Mouse (Mus musculus): ENCODE data around the gene Unc13b. TPM values are rescaled to one million over a fixed set of nuclear protein-coding genes. Genes with fewer than 3 reads are reported as not detected.
A peak's percentile ranks its signal among the peaks of the same experiment; 100 is the strongest.

Gene Unc13b
- polyA plus RNA-seq, 1 experiment from 2014 or later, result 0.57 TPM

- Histone ChIP-seq H3K27ac (ENCODE audit: low read length) (no peak overlapping the region), H3K4me2 (ENCODE audit: low read depth, low read length) (no peak overlapping the region), H3K9me3 (replicated peaks; ENCODE audit: control insufficient read depth, low read length) (no peaks in the 10 kb centered on the region), H3K27me3 (ENCODE audit: control insufficient read depth, insufficient read depth, low read depth, low read length) (no peaks in the 10 kb centered on the region), H3K4me1 (ENCODE audit: control insufficient read depth, low read depth, low read length) (no peaks in the 10 kb centered on the region), H3K9ac (ENCODE audit: low read depth, low read length) (no peak overlapping the region), H3K4me3 (ENCODE audit: low read depth, low read length) (no peak overlapping the region), H3K36me3 (ENCODE audit: control insufficient read depth, insufficient read depth) (no peaks in the 10 kb centered on the region)
- 29% methylated on average over 2 of the region's 2 CpGs for WGBS (ENCODE audit: insufficient replicate concordance)
- ATAC-seq (ENCODE audit: low read depth), result no peak
Measured at GRCm38 (mm10) chr4:43266146-43266545, 207.4 kb downstream of the Unc13b start.

GRCm38 (mm10) chr4:43266623-43267322 is 208.0 kb downstream of the Unc13b start, which contains the start of gene Atp8b5:
TSS of gene Atp8b5 (plus strand) at chr4:43267159.
- no peaks in the 10 kb centered on the region for H3K4me1 ChIP-seq (ENCODE audit: control insufficient read depth, low read depth, low read length)
- no peaks in the 10 kb centered on the region for H3K36me3 ChIP-seq (ENCODE audit: control insufficient read depth, insufficient read depth)
- no peaks in the 10 kb centered on the region for H3K9me3 ChIP-seq (replicated peaks; ENCODE audit: control insufficient read depth, low read length)
- H3K9ac ChIP-seq (ENCODE audit: low read depth, low read length), result no peak within 1 kb of the TSS
- 2% methylated on average over 19 of the region's 19 CpGs for WGBS (ENCODE audit: insufficient replicate concordance)
- H3K4me2 ChIP-seq (ENCODE audit: low read depth, low read length), result peak within 1 kb of the TSS; percentile 50
- no peak within 1 kb of the TSS for H3K27ac ChIP-seq (ENCODE audit: low read length)
- H3K27me3 ChIP-seq (ENCODE audit: control insufficient read depth, insufficient read depth, low read depth, low read length), result no peaks in the 10 kb centered on the region
- peak within 1 kb of the TSS; percentile 12; the same call in 1 of the 2 replicates for H3K4me3 ChIP-seq (ENCODE audit: low read depth, low read length)
- no peak; the same call in 1 of the 2 replicates for ATAC-seq (ENCODE audit: low read depth)

- ATAC-seq (ENCODE audit: low read depth), result no peak
- H3K9me3 ChIP-seq (replicated peaks; ENCODE audit: control insufficient read depth, low read length), result no peaks in the 10 kb centered on the region
- H3K4me2 ChIP-seq (ENCODE audit: low read depth, low read length), result peak overlapping the region; percentile 50
- H3K27ac ChIP-seq (ENCODE audit: low read length), result no peak overlapping the region
- no peaks in the 10 kb centered on the region for H3K4me1 ChIP-seq (ENCODE audit: control insufficient read depth, low read depth, low read length)
- 33% methylated on average over 2 of the region's 2 CpGs for WGBS (ENCODE audit: insufficient replicate concordance)
- H3K9ac ChIP-seq (ENCODE audit: low read depth, low read length), result no peak overlapping the region
- no peaks in the 10 kb centered on the region for H3K27me3 ChIP-seq (ENCODE audit: control insufficient read depth, insufficient read depth, low read depth, low read length)
- no peak overlapping the region; the same call in 1 of the 2 replicates for H3K4me3 ChIP-seq (ENCODE audit: low read depth, low read length)
- H3K36me3 ChIP-seq (ENCODE audit: control insufficient read depth, insufficient read depth), result no peaks in the 10 kb centered on the region
Measured at GRCm38 (mm10) chr4:43267323-43267658, 208.5 kb downstream of the Unc13b start.

- no peaks in the 10 kb centered on the region for H3K4me1 ChIP-seq (ENCODE audit: control insufficient read depth, low read depth, low read length)
- ATAC-seq (ENCODE audit: low read depth), result no peak
- no peaks in the 10 kb centered on the region for H3K9me3 ChIP-seq (replicated peaks; ENCODE audit: control insufficient read depth, low read length)
- H3K36me3 ChIP-seq (ENCODE audit: control insufficient read depth, insufficient read depth), result no peaks in the 10 kb centered on the region
- H3K27ac ChIP-seq (ENCODE audit: low read length), result no peak overlapping the region
- 76% methylated on average over 5 of the region's 5 CpGs for WGBS (ENCODE audit: insufficient replicate concordance)
- no peak overlapping the region for H3K4me3 ChIP-seq (ENCODE audit: low read depth, low read length)
- H3K4me2 ChIP-seq (ENCODE audit: low read depth, low read length), result no peak overlapping the region
- no peak overlapping the region for H3K9ac ChIP-seq (ENCODE audit: low read depth, low read length)
- H3K27me3 ChIP-seq (ENCODE audit: control insufficient read depth, insufficient read depth, low read depth, low read length), result no peaks in the 10 kb centered on the region
Measured at GRCm38 (mm10) chr4:43285476-43285875, 226.7 kb downstream of the Unc13b start.

- Histone ChIP-seq H3K27ac (ENCODE audit: low read length) (no peak overlapping the region), H3K4me1 (ENCODE audit: control insufficient read depth, low read depth, low read length) (no peaks in the 10 kb centered on the region), H3K27me3 (ENCODE audit: control insufficient read depth, insufficient read depth, low read depth, low read length) (no peaks in the 10 kb centered on the region), H3K9ac (ENCODE audit: low read depth, low read length) (no peak overlapping the region), H3K36me3 (ENCODE audit: control insufficient read depth, insufficient read depth) (no peaks in the 10 kb centered on the region), H3K9me3 (replicated peaks; ENCODE audit: control insufficient read depth, low read length) (no peaks in the 10 kb centered on the region), H3K4me3 (ENCODE audit: low read depth, low read length) (no peak overlapping the region), H3K4me2 (ENCODE audit: low read depth, low read length) (no peak overlapping the region)
- WGBS (ENCODE audit: insufficient replicate concordance), result 20% methylated on average over 3 of the region's 3 CpGs
- ATAC-seq (ENCODE audit: low read depth), result no peak
Measured at GRCm38 (mm10) chr4:43287305-43287704, 228.6 kb downstream of the Unc13b start.

GRCm38 (mm10) chr4:43294001-43294400 is 235.2 kb downstream of the Unc13b start:
- H3K4me2 ChIP-seq (ENCODE audit: low read depth, low read length), result no peak overlapping the region
- H3K9ac ChIP-seq (ENCODE audit: low read depth, low read length), result no peak overlapping the region
- no peak overlapping the region for H3K27ac ChIP-seq (ENCODE audit: low read length)
- H3K4me3 ChIP-seq (ENCODE audit: low read depth, low read length), result no peak overlapping the region
- no peaks in the 10 kb centered on the region for H3K27me3 ChIP-seq (ENCODE audit: control insufficient read depth, insufficient read depth, low read depth, low read length)
- no peaks in the 10 kb centered on the region for H3K36me3 ChIP-seq (ENCODE audit: control insufficient read depth, insufficient read depth)
- no peak for ATAC-seq (ENCODE audit: low read depth)
- 33% methylated on average over 6 of the region's 6 CpGs for WGBS (ENCODE audit: insufficient replicate concordance)
- no peaks in the 10 kb centered on the region for H3K4me1 ChIP-seq (ENCODE audit: control insufficient read depth, low read depth, low read length)
- H3K9me3 ChIP-seq (replicated peaks; ENCODE audit: control insufficient read depth, low read length), result no peaks in the 10 kb centered on the region

GRCm38 (mm10) chr4:43309696-43310338 is 251.1 kb downstream of the Unc13b start:
- no peak overlapping the region for H3K27ac ChIP-seq (ENCODE audit: low read length)

More at GRCm38 (mm10) chr4:43309696-43310338, 251.1 kb downstream of the Unc13b start:
- no peak for ATAC-seq (ENCODE audit: low read depth)
- Histone ChIP-seq H3K27me3 (ENCODE audit: control insufficient read depth, insufficient read depth, low read depth, low read length) (no peaks in the 10 kb centered on the region), H3K4me1 (ENCODE audit: control insufficient read depth, low read depth, low read length) (no peaks in the 10 kb centered on the region), H3K9ac (ENCODE audit: low read depth, low read length) (no peak overlapping the region), H3K9me3 (replicated peaks; ENCODE audit: control insufficient read depth, low read length) (no peaks in the 10 kb centered on the region), H3K4me3 (ENCODE audit: low read depth, low read length) (no peak overlapping the region), H3K4me2 (ENCODE audit: low read depth, low read length) (no peak overlapping the region), H3K36me3 (ENCODE audit: control insufficient read depth, insufficient read depth) (no peaks in the 10 kb centered on the region)
- WGBS (ENCODE audit: insufficient replicate concordance), result 65% methylated on average over 11 of the region's 11 CpGs

Other genes with a start within 250 kb of the Unc13b start
- gene Fam205a1, start 205.1 kb upstream of the Unc13b start, polyA plus RNA-seq (2015; fragmentation: Nextera tagmentation; extraction: Ambion mirVana), result 0.11 and 0.12 TPM in 2 replicates
- gene Gm12394, start 202.2 kb upstream of the Unc13b start, polyA plus RNA-seq (2015; fragmentation: Nextera tagmentation; extraction: Ambion mirVana), result not detected in 2 replicates
- gene Fam205c, start 184.7 kb upstream of the Unc13b start, polyA plus RNA-seq (2015; fragmentation: Nextera tagmentation; extraction: Ambion mirVana), result 0.27 and 0.32 TPM in 2 replicates
- 0.05 and 0.06 TPM in 2 replicates for gene Phf24, start 142.3 kb upstream of the Unc13b start, polyA plus RNA-seq (2015; fragmentation: Nextera tagmentation; extraction: Ambion mirVana)
- gene Dnajb5, start 109.1 kb upstream of the Unc13b start, polyA plus RNA-seq (2015; fragmentation: Nextera tagmentation; extraction: Ambion mirVana), result 1.0 and 1.5 TPM in 2 replicates
- 0.17 TPM in 1 of 2 replicates, not detected in the other for gene 1700022I11Rik, start 89.3 kb upstream of the Unc13b start, polyA plus RNA-seq (2015; fragmentation: Nextera tagmentation; extraction: Ambion mirVana)
- gene Vcp, start 58.4 kb upstream of the Unc13b start, polyA plus RNA-seq (2015; fragmentation: Nextera tagmentation; extraction: Ambion mirVana), result 192 and 198 TPM in 2 replicates
- 7.8 and 9.4 TPM in 2 replicates for gene Fancg, start 48.4 kb upstream of the Unc13b start, polyA plus RNA-seq (2015; fragmentation: Nextera tagmentation; extraction: Ambion mirVana)
- gene Pigo, start 33.1 kb upstream of the Unc13b start, polyA plus RNA-seq (2015; fragmentation: Nextera tagmentation; extraction: Ambion mirVana), result 12.4 and 14.7 TPM in 2 replicates
- gene Stoml2, start 27.2 kb upstream of the Unc13b start, polyA plus RNA-seq (2015; fragmentation: Nextera tagmentation; extraction: Ambion mirVana), result 176 and 193 TPM in 2 replicates
- 33.4 and 41.3 TPM in 2 replicates for gene Fam214b, start 12.7 kb upstream of the Unc13b start, polyA plus RNA-seq (2015; fragmentation: Nextera tagmentation; extraction: Ambion mirVana)
- gene Atp8b5, start 208.2 kb downstream of the Unc13b start, polyA plus RNA-seq (2015; fragmentation: Nextera tagmentation; extraction: Ambion mirVana), result 0.09 and 0.11 TPM in 2 replicates

All from liver, embryonic 16.5 days (tissue).